Mouse (Mus musculus) testis, adult 2 months (tissue): ENCODE results near the gene Nktr.

Source experiments
- CTCF ChIP-seq: fragments of 200-500 bp; IDR thresholded peaks from 2 replicates; pipeline ENCODE4 v1.5.1; 2012; ENCODE audit warnings: low read depth, mild to moderate bottlenecking, inconsistent platforms, low read length, moderate library complexity; ENCODE audit not compliant: control insufficient read depth, insufficient read depth, insufficient replicate concordance
- POLR2A ChIP-seq: fragments of 200-500 bp; IDR thresholded peaks from 2 replicates; pipeline ENCODE4 v1.6.1; 2012; ENCODE audit warnings: low read depth, mild to moderate bottlenecking, inconsistent platforms, low read length, moderate library complexity; ENCODE audit not compliant: control insufficient read depth

- TF ChIP-seq CTCF (no peak), POLR2A (no peak)
Observed at GRCm38 (mm10) chr9:121708506-121709486, 10.2 kb upstream of the Nktr start.
